Mouse (Mus musculus) kidney, postnatal 25 days (tissue): ENCODE results near the gene Gm5796.
"Not testable (repeated sequence)": the region's sequence is repeated elsewhere in the genome, so short reads cannot be mapped to it uniquely, and the experiment has no call there.

Source experiments
- DNase-seq, 2 experiments: peaks; one replicate each; pipeline ENCODE4 v3.0.0; 2021; ENCODE audit warnings: mixed read lengths in 2 of 2

Gm5796 gene

GRCm38 (mm10) chr14:4023641-4024040 lies at the start of gene Gm5796:
Gene Gm5796, plus strand, starts transcription at chr14:4023941.
- DNase-seq: not testable (repeated sequence)

- DNase-seq: not testable (repeated sequence)
Observed at GRCm38 (mm10) chr14:3998094-3998493, 25.6 kb upstream of the Gm5796 start, which contains the start of gene Gm3099. Gene Gm3099, plus strand, starts transcription at chr14:3998394.

GRCm38 (mm10) chr14:4083820-4084219 lies 60.1 kb downstream of the Gm5796 start, which contains the start of gene Gm3115:
Gene Gm3115, plus strand, starts transcription at chr14:4084120.
- DNase-seq: not testable (repeated sequence)
